Mouse (Mus musculus) thymus, postnatal 0 days (tissue): ENCODE data around the gene Steap4. TPM values are rescaled to one million over a fixed set of nuclear protein-coding genes. Genes with fewer than 3 reads are reported as not detected.
"Not testable (repeated sequence)": the region's sequence is repeated elsewhere in the genome, so short reads cannot be mapped to it uniquely, and the experiment has no call there.

ENCODE experiments used
- DNase-seq: peaks from one replicate; pipeline ENCODE4 v3.0.0-alpha.2; 2015; ENCODE audit warnings: low spot score
- polyA plus RNA-seq: library from polyadenylated mRNA; unstranded; fragments of >200 nt; fragmentation: Nextera tagmentation; extraction: Ambion mirVana; gene quantifications from 2 replicates; pipeline ENCODE4 v1.2.1, GENCODE M21; 2015

Steap4 gene
- polyA plus RNA-seq: 9.3 and 9.6 TPM in 2 replicates

- DNase-seq: no peak
Measured at GRCm38 (mm10) chr5:7960176-7960575, at the start of gene Steap4. Gene Steap4, plus strand, starts transcription at chr5:7960457.

GRCm38 (mm10) chr5:7911975-7912374 is 48.3 kb upstream of the Steap4 start:
- DNase-seq: no peak

DNA sequence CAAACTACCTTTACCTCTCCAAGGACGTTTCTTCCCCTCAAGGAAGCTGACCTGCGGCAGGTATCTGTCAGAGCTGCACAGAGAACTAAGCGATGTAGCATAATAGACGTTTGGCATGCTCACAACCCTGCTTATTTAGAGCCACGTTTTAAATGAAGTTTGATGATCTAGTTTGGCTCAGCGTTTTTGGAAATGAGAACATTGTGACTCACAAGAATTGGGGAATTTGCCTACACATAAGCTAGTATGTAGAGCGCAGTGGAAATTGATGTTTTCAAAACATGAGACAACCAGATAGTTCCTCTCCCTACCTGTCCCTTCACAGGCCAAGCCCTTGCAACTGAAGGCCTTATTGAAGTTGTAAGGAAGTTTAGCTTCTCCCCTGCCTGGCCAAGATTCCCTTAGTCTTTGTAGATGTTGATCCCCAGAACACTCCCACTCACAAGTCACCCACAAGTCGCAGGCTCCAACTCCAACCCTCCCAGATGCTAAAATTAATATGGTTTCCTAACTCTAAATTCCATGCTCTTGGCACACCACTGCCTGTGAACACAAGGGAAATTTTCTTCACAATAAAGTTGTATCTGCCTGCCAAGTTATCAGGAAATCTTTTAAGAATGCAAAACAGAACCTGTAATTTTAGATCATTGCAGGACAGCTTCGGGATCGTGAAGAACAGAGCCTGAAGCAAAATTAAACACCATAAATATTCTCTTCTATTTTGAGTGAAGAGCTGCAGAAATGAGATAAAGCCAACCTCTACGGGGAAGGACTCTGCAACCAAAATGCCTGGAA is 42.6 kb upstream of the Steap4 start:
- no peak for DNase-seq

DNA sequence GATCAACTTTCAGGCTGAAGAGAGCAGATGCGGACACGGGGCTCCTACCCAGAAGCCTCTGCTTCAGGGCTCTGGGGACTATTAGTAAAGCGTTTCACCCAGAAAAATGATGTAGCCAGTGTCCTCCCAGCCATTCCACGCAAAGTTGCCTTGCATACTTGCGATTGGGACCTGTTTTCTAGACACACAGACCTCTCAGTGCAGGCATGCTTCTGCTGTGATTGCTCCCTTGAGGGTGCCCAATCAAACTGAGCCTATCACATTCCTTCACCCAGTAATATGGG is 42.0 kb upstream of the Steap4 start:
- DNase-seq: no peak

DNA sequence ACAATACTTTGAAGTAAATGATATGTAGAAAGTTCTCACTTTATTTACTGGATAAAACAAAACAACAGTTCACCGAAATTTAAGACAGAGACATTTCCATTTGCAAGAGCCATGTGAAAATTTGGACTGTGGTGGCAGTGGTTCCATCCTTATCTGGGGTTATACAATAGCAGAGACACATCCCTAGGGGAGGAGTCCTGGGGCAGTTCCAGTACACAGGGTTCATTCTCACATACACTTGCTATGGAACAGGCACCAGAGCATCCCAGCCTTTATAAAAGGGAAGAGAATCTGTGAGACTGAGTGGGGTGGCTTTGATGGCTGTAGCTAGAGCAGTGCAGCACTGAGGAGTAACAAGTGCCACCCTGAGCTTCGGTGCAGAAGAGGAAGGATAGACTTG is 40.6 kb upstream of the Steap4 start:
- DNase-seq: no peak

GRCm38 (mm10) chr5:7922751-7923150 is 37.5 kb upstream of the Steap4 start:
- no peak for DNase-seq

GRCm38 (mm10) chr5:7923666-7924065 is 36.6 kb upstream of the Steap4 start:
- no peak for DNase-seq

GRCm38 (mm10) chr5:7932234-7933221 is 27.7 kb upstream of the Steap4 start:
- no peak for DNase-seq

DNA sequence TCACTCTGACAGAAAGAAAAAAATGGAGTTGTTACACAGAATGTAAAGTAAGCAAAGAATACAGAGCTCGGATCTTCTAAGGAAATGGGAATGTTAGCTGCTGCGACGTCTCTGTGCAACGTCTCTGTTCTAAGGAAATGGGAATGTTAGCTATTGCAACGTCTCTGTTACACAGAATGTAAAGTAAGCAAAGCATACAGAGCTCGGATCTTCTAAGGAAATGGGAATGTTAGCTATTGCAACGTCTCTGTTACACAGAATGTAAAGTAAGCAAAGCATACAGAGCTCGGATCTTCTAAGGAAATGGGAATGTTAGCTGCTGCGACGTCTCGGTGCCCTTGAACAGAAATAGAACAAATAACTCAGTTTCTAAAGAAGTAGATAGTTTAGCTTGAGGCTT is 26.8 kb upstream of the Steap4 start:
- DNase-seq: not testable (repeated sequence)

DNA sequence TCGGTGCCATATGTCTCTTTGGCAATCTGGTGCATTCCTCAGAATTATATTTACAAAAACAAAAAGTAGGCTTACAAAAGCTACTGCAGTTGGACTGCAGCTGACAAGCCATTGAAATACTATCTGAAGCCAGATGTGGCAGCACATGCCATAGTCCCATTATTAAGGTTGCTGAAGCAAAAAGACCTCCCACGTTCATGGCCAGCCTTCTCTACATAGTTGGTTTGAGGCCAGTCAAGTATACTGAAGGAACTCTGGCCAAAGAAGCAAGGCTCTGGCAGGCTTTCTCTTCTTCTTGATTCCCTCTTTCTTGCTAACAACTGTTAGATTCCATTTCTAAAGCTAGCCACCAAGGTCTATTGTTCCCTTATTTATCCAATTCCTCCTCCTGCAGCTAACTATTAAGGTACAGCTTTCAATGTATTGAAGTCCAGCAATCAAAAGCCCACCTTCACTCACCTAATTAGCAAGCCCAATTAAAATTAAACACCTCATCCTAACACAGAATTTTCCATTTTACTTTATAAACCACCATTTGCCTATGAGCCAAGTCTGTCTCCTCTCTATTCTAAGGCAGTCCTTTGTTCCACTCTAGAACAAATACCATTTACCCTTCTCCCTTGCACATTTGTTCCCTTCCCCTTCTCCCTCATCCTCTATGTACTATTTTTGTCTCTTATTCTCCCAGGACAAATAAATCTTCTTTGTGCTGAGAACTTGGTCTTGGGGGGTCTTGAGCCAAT is 26.2 kb upstream of the Steap4 start:
- DNase-seq: no peak

GRCm38 (mm10) chr5:7954838-7955237 is 5.4 kb upstream of the Steap4 start:
- DNase-seq: no peak

DNA sequence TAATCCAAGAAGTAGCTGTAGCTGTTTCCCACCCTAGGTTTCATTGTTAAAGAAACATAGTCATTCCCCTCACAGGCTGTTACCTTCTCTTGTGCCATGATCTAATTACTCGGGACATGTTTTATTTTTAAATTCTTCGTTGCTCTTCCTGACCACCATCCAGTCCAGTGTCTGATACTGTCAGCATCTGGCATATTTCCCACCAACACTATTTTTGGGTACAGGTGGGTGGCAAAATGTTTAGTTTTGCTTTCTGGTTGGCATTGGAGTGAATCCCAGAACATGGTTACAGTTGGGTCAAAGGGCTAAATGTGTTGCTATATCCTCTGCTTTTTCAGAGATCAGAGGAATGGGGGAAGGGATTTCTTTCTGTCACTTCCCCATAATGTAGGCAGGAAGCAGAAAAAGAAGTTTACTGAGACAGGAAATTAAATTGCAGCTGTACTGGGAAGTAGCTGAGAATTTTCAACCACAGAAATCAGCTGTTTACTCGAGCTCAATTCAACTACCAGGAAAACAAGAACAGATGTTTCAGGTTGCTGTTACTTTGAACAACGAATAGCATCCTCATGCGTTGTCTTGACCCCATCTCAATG is 4.8 kb upstream of the Steap4 start:
- peak; percentile 6 for DNase-seq

- DNase-seq: no peak
Measured at GRCm38 (mm10) chr5:7958061-7958460, 2.2 kb upstream of the Steap4 start.

DNA sequence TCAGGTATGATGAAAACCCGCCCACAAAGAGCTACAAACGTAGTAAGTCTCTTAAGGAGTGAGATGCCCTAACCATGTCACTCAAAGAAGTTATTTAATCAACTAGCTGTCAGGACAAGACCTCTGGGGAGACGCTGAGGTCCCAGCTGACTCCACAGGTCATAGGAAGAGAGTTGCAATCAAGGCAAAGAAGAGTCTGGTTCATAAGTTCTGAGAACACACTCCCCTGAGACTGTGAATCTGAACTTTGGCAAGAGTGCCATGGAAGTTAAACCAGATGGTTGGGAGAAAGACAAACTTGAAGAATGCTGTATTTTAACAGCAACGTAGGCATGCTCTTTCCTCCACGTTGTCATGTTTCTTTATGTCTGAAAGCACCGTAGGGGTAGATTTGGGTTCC is 971 bp upstream of the Steap4 start:
- DNase-seq: no peak

- DNase-seq: no peak
Measured at GRCm38 (mm10) chr5:7961113-7961512, 856 bp downstream of the Steap4 start.

DNA sequence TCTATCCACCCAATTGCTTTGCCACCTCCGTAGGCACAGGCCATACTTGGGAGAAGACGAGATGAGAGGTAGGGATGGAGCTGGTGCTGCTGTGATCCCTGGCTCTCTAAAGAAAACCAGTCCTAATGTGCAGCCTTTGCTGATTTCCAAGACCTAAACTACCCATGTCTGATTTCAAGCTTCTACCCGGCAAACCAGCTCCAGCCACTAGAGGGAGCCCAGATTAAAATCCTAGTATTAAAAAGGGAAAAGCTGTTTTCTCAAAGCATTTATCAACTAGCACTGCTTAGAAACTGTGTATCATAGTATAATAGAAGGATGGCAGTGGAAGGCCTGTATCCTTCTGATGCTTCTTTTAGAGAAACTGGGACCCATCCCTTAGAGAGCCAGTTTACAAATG is 5.0 kb downstream of the Steap4 start:
- DNase-seq: peak; percentile 20

DNA sequence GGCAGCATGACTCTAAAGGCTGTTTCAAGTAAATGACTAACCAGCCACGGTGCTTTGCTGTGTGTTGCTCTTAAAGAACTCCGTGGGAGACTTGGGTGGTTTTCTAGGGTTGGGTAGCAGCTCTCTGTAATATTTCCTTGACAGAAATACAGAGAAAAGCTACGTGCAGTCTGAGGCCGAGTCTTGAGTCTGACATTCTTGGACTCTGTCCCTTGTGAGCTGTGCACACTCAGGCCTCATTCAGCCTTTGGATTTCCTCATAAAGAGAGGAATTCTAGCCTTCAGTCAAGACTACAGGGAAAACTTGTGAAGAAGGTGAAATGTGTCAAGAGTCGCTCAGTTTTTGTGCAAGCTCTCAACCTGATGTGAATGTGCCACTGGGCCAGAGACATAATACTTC is 7.9 kb downstream of the Steap4 start:
- DNase-seq: no peak

DNA sequence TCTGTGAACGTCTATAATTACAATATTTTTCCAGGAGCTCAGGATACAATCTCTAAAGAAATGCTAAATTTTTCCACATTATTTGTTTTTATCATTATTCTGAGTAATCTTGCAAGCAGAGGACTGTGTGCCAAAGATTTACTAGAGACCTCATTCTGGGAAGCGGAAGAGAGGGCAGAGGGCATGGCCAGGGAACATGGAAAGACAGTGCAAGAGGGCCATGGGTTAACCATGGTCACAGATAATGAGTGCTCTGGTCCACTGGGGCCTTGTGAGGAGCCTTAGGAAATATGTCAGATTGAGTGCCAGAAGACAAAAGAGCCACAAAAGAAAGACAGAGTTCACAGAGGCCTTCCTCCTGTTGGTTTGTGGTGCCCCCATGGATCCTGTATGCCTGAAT is 12.0 kb downstream of the Steap4 start:
- no peak for DNase-seq

DNA sequence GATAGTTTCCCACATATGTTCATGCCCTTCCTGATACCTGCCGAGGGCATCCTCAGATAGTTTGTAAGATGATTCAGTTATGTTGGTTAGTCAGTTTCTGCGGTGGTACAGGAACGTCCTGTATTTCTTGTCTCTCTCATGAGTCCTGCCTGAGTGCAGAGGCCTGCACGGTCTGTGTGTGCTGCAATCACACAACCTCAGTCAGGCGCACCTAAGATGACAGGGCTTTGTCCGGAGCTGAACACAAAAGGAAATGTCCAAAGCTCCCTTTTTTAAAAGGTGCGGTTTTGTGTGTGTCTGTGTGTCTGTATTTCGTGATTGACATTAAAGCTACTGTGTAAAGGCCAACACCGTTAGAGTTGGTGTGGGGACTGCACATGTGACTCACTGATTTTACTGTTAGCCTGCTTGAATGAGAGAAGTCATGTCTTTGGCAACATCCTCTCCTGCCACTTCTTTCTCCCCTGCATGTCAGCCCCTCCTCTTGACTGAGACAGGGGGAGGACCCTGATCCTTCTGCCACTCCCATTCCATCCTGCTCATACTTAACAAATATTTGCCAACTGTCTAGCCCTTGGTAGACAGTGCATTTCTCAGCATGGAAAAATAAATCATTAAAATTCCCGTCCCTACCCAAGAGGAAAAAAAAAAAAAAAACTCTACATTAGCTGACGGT is 14.4 kb downstream of the Steap4 start:
- no peak for DNase-seq

DNA sequence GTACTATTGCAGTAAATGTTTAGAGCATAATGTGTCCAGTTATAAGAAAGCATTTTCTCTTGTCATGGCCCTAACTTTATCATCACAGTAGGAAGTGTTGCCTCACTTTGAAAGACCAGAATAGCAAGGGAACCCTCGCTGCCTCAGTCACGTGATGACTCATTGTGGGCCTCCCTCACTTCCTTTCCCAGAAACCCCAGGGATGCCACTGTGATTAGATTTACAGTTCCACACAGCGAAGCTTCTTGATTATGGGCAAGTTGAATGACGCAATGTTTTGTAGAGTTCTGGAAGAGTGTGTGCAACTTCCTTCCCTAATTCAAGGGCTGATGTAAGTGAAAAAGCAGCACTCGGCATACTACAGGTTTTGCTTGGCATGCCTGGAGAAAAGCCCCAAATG is 20.3 kb downstream of the Steap4 start:
- DNase-seq: no peak

DNA sequence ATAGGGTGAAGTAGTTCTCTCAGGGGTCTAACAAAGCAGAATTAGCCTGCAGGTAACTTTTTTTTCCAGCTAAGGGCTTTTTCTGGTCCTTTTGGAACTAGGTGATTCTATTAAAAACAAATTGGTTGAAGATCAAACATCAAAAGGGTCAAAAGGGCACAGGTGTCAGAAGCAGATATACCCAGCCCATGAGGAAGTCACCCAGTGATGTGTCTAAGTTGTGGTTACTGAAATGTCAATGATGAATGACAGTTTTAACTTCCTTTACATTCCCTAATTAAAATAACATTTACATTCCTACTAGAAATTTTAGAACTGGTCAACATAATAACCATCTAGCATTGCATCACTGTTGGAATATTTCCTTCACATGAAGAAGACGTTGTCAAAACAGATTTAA is 27.7 kb downstream of the Steap4 start:
- DNase-seq: no peak
